Mouse (Mus musculus) NIH3T3 (cell line): ENCODE results near the gene Gucd1.

Experiments
- DNase-seq: peaks from one replicate; pipeline ENCODE4 v3.0.0-alpha.2; 2012; ENCODE audit warnings: low read depth

Gene Gucd1

DNA sequence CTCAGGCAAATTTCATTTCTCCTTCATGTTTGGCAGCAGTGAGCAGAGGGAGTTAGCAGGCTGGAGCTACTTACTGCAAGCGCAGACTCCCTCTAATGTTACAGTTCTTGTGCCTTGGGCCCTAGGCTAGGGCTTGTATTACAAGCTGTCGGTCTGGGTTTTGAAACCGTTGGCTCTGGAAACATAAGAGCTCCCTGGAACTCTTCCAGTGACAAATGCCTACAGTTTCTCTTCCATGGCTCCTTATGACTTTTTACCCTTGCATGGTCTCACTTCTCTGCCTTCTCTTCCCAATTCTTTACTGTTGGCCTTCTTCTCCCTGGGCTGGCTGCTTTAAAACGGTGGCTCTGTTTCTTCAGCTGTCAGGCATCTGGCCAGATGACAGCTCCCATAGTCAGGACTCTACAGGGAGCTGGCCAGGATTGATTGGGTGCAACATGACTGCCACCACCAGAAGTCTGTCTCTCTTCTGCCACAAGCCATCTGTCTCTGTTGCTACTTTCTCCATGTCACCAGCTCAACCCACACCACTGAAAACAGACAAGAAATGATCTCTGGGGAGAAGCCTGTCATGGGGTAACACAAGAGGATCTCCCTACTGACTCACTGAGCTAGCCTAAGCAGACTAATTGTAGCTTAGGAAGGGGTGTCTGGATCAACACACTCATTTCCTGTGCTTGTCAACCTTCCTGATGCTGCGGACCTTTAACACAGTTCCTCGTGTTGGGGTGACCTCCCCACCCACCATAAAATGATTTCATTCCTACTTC lies 51.8 kb downstream of the Gucd1 start:
- DNase-seq, result peak; percentile 80

DNA sequence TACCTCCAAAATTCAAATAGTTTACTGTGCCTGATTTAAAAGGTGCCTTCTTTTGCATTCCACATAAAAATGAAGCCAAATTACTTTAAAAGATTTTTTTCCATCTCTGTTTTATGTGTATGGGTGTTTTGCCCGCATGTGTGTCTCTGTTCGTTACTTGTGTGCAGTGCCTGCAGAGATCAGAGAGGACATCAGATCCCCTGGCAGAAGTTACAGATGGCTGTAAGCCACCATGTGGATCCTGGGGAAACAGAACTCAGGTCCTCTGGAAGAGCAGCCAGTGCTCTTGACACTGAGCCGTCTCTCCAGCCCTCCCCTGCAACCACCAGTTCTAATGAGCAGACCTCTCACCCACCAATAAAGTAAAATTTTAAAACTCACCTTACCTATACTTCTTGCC lies 55.0 kb downstream of the Gucd1 start:
- DNase-seq, result no peak

DNA sequence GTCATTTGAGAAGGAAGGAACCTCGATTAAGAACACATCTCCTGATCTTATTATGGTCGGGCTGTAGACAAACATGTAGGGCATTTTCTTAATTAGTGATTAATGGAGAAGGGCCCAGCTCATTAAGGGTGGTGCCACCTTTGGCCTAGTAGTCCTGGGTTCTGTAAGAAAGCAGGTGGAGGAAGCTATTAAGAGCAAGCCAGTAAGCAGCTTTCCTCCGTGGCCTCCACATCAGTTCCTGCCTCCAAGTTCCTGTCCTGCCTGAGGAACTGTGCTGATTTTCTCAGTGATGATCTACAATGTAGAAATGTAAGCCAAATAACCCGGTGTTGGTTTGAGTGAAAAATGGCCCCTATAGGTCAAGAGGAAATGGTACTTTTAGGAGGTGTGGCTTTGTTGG lies 59.4 kb downstream of the Gucd1 start:
- no peak for DNase-seq

DNA sequence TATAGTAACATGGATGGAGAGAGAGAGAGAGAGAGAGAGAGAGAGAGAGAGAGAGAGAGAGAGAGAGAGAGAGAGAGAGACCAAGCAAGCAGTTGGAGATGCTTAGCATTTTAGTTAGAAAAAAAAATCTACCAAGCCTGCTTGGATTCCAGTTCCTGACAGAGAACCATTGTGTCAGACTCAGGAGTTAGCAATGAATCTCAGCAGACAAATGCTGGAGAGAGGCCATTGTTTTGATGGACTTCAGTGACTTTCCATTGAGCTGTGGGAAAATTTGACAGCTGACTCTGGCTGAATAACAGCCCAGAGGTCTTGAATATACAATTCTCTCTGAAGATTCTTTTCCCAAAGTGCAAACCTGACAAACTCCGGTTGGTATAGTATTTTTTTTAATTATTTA lies 59.9 kb downstream of the Gucd1 start:
- peak; percentile 48 for DNase-seq

DNA sequence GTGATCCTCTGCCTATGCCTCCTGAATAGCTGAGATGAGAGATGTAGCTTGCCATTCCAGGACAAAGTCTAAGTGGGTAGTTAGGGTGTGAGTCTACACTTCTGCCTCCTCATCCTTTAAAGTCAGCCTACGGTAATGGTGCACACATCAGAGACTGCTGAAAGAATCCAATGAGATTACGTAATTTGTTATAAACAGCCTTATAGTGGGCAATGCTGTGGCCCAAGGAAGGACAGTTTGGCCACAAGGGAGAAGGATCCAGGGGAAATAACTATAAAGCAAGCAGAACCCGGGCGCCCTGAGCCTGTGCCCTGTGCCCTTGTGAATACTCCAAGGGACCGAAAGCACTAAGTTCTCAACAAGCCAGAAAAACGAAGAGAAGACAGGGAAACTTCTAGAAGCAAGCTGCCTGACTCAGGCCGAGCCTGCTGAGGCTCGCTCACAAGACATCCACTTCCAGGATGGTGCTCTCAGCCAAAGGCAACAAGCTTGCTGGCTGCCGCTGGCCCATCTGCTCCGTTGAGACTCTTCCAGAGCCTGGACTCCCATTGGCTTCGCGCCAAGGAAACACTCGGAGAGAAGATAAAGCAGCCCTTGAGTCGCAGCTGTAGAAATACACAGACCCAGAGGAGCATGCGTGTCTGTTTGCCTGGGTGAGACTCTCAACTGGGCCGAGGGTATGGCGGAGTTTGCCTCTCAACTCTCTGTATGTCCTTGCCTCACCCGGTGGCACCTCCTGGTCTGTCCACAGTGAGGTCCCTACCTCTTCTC lies 61.5 kb downstream of the Gucd1 start:
- peak; percentile 34 for DNase-seq

DNA sequence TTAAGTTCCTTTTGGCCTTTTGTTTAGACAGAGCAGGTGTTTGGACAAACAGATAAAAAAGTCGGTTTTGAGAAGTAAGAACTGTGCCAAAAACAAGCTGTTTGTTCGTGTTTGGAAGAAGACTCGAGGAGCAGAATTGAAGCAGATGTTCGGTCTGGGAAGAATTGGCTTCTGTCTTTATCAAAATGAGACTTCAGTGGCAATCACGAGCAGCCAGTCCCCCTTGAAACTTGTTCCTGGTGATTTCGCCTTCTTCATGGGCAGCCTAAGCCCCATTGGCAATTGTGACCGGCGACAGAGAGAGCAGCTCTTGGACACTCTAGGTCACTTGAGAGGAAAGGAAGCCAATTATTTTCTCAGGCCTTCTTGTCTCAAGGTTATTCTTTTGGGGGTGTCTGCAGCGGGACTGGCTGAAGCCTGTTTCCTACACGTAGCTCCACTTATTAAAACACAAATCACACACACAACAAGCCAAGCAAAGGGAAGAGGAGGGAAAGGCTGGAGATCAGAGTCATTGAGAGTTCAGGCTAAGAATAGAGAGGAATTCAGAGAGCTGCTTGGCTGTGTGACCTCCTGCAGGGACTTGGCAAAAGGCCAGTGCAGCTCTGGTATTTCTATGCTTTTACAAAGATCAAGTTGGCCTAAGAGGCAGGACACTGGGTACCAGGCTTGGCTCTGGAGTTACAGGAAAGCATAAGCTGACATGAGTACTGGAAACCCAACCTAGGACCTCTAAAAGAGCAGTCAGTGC lies 66.6 kb downstream of the Gucd1 start:
- DNase-seq, result peak; percentile 85

DNA sequence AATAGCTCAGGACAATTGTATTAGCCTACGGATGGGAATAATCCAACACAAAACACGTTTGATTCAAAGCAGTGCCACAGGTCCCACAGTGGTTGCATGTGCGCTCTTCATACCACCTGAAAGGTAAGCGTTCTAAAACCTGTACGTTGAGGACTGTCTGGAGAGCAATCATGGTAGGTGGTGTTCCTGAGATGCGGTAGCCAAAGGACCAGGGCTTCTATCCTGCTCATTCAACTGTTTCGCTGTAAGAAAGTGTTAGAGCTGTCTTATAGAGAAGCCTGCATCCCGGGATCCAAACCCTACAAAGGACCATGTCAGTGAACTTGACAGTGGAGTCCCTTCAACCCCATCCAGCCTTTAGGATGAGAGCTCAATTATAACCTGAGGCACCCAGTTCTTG lies 67.4 kb downstream of the Gucd1 start:
- no peak for DNase-seq

DNA sequence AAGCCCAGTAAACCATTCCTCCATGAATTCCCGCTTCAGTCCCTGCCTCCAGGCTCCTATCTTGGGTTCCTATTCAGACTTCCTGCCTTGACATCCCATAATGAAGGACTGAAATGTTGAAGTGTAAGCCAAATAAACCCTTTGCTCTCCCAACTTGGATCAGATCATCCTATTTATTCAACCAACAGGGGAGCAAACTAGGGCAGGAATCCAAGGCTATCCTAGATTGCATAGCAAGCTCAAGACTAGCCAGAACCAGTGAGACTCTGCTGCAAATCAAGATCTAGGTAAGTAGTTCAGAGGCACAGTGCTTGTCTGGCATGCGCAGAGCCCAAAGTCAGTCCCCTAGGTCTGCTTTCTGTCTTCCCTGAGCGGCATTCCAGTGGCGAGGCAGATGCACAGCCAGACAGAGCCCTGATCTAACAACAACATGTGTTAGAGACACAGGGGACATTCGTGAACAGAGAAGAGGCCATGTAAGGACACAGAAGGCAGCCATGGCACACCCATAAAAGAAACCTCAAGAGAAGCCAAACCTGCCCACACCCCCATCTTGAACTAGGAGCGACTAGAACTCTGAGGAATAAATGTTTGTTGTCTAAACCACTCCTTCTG lies 68.9 kb downstream of the Gucd1 start:
- DNase-seq, result peak; percentile 48

DNA sequence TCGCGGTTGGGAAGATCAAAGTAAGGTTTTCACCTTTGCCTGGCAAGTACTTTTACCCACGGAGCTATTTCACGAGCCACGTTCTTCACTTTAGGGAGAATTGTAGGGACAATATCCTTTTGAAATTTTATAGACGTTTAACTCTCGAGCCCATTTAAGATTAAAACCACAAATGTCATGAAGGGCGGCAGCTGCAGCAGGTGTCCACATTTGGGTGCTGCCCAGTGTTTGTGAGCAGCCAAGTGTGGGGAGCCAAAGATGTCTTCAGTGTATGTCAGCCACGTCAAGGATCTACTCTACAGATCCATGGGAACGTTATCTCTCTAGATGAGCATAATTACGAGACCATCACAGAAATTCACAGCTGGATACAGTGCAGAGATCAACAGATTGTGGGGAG lies 70.3 kb downstream of the Gucd1 start:
- DNase-seq, result no peak

DNA sequence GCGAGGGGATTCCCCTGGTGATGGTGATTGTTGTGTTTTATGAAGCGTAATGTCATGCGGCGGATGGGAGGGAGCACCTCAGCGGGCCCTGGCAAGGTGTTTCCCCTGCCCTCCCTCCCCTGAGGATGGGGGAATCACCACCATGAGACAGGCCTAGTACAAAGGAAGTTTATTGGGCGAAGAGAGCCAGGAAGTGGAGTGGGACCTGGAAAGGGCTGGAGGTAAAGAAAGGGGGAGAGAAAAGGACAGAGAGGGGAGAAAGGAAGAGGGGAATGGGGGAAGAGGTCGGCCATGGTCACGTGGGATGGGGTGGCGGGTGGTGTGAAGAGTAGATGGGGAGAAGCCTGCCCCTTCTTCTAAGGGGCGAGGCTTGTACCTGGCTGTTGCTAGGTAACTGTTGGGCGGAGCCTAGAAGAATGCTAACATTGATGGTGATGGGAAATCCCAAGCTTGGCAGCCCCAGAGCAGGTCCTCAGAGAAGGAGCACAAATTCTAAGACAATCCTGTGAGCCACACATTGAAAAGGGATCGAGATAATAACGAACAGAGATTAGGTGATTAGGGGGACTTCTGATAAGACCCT lies 71.2 kb downstream of the Gucd1 start:
- DNase-seq, result no peak

DNA sequence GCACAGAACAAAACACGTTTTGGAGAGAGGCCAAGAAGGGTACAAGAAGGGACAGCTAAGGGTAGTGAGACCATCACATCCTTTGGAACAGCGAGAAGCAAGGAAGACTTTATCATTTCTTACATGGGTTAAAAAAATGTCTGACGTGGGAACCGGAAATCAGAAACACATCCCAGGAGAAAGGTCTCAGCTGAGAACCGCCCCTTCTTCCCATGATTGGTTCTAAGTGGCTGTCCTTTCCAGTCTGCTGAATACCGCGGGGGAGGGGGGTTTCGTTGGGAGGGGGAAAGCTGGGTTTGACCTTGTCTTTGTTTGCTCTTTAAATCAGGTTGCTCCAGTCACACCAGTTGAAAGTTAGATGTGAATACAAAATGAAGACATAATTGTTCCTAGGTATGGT lies 72.7 kb downstream of the Gucd1 start:
- no peak for DNase-seq

DNA sequence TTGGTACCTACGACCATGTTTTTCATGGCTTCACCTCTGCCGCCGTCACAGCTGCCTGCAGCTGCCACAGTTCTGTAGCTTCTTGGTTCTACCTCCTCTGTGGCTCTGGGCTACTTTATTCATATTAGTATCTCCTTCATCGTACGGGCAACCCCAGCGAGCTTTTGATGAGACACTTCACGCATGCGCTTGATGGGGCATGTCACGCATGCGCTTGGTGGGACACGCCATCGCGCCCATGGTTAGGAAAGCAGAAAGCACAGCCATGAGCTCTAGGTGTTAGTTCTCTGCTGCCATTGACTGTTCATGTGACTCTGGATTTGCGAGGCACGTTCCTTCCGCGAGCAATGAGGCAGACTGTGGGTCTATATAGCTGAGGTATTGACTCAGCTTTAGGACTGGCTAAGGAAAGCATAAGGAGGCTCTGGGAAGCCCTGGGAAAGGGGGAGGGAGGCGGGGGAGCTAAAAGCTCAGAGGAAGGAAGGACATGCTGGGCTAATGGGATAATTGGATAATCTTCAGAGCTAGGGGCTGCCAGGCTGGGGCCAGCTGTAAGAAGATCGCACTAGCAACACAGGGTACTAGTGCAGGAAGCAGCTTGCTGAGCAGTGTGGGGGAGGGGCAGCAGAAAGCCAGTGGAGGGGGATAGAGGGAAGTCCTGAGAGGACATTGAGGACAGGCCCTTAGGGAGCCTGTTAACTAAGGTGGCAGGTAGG lies 73.5 kb downstream of the Gucd1 start:
- no peak for DNase-seq

DNA sequence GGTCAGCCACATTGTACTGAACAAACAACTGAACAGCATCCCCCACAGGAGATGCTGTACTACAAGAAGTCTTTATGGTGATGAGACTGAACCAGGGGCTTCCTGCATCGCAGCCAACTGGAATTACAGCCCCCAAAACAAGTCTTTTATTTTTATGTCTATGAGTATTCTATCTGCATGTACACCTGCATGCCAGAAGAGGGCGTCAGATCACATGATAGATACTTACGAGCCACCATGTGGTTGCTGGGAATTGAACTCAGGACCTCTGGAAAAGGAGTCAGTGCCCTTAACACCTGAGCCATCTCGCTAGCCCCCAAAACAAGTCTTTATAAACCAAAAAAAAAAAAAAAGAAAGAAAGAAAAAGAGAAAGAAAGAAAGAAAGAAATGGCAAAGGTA lies 74.8 kb downstream of the Gucd1 start:
- no peak for DNase-seq

DNA sequence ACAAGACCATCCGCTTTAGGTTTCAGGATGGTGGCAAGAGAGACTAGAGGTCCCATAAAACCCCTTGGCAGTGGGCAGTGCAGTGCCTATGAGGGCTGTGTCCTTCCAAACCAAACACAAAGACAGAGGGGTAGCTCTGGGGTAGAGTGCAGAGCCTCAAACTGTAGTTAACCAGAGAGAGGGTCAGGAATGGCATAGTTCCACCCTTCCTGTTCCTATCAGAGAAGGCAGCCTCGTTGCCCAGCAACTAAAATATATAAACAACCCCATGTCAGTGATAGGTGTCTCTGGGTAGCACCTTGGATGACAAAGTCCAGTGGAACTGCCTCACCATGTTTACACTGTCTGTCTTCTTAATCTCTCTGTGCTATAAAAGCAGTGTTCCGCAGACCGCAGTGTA lies 76.0 kb downstream of the Gucd1 start:
- no peak for DNase-seq

DNA sequence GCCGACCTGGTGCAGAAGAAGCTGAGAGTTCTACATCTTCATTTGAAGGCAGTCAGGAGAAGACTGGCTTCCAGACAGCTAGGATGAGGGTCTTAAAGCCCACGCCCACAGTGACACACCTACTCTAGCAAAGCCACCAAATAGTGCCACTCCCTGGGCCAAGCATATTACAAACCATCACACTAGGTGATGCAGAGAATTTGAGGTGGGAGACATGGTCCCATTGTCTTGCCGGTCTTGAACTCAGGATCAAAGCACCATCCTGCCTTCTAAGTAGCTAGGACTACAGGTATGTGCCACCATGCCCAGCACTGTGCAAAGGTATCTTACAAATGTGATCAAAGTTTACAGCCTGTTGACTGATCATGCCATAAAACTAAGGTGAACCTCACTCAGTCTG lies 77.0 kb downstream of the Gucd1 start:
- no peak for DNase-seq

DNA sequence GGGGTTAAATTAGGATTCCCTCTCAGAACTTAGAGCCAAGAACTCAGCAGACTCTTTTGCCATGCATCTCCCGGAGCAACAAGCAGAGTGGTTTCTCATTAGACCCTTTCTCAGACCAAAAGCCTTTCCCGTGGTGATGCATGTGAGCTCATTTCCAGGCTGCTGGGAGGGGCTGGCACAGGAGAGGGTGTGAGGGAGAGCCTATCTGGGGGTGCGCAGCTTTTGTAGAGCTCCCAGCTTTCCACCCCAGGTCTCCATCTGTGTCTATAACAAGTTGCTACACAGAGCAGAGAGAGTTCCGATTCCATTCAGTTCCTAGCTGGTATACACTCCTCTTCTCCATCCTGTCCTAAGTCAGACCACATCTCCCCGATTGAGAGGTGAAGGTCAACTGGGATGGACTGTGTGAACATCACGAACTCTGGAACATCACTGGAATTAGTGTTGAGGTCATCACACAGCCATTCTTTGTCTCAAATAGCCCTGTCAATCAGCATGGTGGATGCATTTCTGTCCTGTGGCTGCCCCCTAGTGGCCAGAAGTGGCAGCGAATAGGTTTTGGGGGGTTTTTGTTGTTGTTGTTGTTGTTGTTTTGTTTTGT lies 78.5 kb downstream of the Gucd1 start:
- peak; percentile 68 for DNase-seq

DNA sequence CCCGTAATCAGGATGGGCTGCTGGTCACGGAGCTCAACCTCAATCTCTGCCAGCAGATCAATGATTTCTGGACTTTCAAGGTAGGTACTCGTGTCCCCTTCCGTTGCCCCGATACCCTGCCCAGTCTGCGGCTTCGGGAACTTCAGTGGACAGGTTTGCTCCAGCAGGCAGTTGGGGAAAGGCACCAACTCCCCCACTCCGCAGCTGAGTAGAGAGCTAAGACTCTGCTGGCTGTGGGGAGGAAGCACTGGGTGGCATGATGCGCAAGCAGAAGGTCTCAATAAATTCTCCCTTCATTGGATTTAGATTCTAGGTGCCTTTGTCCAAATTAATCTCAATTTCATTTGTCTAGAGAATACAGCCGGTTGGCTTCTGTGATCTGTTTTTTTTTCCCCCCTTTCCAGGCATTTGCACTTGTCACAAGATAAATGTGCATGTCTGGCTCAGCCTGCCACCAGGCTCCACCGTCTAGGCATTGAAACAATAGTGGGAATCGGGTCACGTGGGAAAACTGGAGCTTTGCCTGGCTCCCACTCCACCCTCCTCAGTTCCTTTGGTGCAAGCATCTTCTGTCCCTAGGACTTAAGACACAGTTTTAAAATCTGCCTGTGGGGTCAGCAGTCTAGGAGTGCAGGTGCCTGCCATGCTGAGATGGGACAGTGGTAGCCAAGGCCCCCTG lies 79.5 kb downstream of the Gucd1 start:
- DNase-seq, result no peak

DNA sequence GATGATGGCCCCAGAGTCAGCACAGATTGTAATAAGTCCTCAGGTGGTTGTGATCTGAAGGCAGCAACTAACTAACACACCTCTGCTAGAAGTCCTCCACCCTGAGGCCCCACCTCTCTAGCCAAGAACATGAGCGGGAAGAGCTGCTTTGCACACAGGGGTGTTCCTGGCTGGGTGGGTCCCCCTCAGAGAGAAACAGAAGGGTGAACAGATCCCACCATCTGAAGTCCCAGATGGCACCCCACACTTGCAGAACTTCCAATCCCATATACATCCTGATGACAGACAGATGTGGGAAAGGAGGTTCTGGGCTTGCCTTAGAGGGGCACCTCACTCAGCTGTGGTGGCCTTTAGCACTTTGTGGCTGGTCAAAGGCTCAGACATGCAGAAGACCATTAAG lies 80.5 kb downstream of the Gucd1 start:
- no peak for DNase-seq

DNA sequence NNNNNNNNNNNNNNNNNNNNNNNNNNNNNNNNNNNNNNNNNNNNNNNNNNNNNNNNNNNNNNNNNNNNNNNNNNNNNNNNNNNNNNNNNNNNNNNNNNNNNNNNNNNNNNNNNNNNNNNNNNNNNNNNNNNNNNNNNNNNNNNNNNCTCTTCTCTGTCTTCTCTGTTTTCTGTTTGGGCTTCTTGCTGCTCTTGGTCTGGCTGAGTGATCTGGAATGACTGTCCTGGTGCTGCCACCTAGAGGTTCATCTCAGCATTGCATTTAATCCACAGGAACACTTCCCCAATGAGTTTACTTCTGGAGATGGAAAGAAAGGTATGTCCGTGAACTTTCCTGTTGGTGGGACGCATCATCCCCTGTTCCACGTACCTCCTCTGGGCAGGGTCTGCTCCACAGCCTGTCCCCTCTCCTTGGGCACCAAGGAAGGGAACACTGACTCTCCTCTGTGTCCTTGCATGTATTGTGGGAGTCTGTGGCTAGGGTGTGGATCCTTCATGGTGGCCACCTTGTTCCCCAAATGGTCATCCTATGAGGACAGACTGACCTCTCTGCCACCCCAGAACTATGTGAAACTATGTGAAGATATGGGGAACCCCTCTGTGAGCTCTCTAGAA lies 81.1 kb downstream of the Gucd1 start:
- peak; percentile 94 for DNase-seq

DNA sequence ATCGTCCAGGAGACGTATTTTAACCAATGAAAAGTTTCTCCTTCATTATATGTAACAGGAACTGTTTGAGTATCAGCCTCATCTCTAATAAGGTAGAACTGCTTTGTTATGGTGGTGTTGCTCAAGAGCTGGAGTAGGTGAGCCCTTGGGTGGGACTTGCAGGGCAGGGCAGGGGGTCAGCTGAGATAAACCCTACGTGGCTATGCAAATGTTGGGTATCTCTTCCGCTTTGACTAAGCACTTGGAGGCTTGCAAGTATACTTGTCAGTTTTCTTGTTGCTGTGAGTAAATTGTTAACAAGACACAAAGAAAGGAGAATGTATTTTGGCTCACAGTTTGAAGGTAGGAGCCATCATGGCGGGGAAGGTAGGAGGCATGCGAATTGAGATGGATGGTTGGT lies 87.1 kb downstream of the Gucd1 start:
- DNase-seq, result no peak
